Mouse (Mus musculus) liver, embryonic 14.5 days (tissue): Measurements from ENCODE around the gene Surf4.

Experiments used
- CTCF ChIP-seq: IDR thresholded peaks from 2 replicates; pipeline ENCODE4 v1.5.1; 2016; ENCODE audit warnings: antibody characterized with exemption, low read depth, control low read depth
- EP300 ChIP-seq: IDR thresholded peaks from 2 replicates; pipeline ENCODE4 v1.6.1; 2016; ENCODE audit warnings: antibody characterized with exemption, low read depth

GRCm38 (mm10) chr2:26980361-26980760 lies 46.6 kb upstream of the Surf4 start:
- TF ChIP-seq CTCF, result no peak
- TF ChIP-seq EP300, result no peak
